Mouse (Mus musculus): Measurements from ENCODE around the gene Emc9.

DNA sequence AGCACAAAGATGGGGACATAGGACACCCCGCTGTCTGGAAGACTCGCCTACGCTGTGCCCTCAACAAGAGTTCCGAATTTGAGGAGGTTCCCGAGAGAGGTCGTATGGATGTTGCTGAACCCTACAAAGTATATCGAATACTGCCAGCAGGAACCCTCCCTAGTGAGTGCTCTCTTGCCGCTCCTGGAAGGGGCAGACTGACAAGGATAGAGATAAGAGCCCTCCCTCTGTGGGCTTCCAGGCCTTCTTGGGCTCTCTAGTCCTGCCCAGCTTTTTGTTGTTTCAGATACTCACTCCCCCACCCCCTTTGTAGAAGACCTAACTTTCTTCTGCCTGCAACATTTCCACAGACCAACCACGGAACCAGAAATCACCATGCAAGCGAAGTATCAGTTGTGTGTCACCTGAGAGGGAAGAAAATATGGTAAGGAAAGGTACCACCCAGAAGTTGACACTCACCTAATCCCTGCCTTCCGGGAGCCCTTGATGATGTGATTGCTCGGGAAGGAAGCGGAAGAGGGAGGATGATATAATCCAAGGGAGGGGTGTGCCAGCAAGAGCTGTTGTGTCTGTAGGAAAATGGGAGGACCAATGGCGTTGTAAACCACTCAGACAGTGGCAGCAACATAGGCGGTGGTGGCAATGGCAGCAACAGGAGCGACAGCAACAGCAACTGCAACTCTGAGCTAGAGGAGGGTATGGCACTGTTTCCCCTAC lies 20.8 kb upstream of the Emc9 start:
- TF ChIP-seq TAL1 (IDR thresholded peaks at IDR 0.05; ENCODE audit: low read length) (no peak), GATA1 (IDR thresholded peaks at IDR 0.05; ENCODE audit: low read length) (no peak)

Data from erythroblast, embryonic 14.5 days (primary cell).